Mouse (Mus musculus) cerebellum, adult 2 months (tissue): Measurements from ENCODE around the gene Trit1. TPM values are rescaled to one million over a fixed set of nuclear protein-coding genes. Genes with fewer than 3 reads are reported as not detected.
A peak's percentile ranks its signal among the peaks of the same experiment; 100 is the strongest.

Source experiments
- DNase-seq, 2 experiments: peaks; one replicate each; pipeline ENCODE4 v3.0.0; 2021
- H3K27ac ChIP-seq: fragments of 200-500 bp; 2 replicates; pipeline ENCODE4 v1.5.1; 2012; ENCODE audit warnings: low read length, control low read depth, inconsistent platforms; ENCODE audit not compliant: insufficient read depth
- H3K27me3 ChIP-seq: fragments of 200-500 bp; 2 replicates; pipeline ENCODE4 v1.6.1; 2012; ENCODE audit warnings: inconsistent platforms, mild to moderate bottlenecking, low read length, moderate library complexity; ENCODE audit not compliant: control insufficient read depth, insufficient read depth
- H3K4me1 ChIP-seq: fragments of 200-500 bp; 2 replicates; pipeline ENCODE4 v1.6.1; 2011; ENCODE audit warnings: low read length; ENCODE audit not compliant: control insufficient read depth, insufficient read depth
- H3K4me3 ChIP-seq: fragments of 200-500 bp; replicated peaks from 2 replicates; pipeline ENCODE3; 2011; ENCODE audit warnings: mild to moderate bottlenecking, low read depth, low read length, control low read depth; ENCODE audit not compliant: insufficient read depth
- CTCF ChIP-seq: fragments of 200-500 bp; IDR thresholded peaks from 2 replicates; pipeline ENCODE4 v1.5.1; 2011; ENCODE audit warnings: low read depth, mild to moderate bottlenecking, control low read depth, low read length, moderate library complexity, borderline replicate concordance; ENCODE audit not compliant: insufficient read depth
- POLR2A ChIP-seq: fragments of 200-500 bp; IDR thresholded peaks from 2 replicates; pipeline ENCODE4 v1.6.1; 2011; ENCODE audit warnings: low read length, control low read depth, borderline replicate concordance; ENCODE audit not compliant: insufficient read depth
- WGBS: fragments of 180-500 bp; shearing (Covaris S2); methylation state at CpG from one replicate; pipeline ENCODE4 v1.1.7; 2018; 5-methylcytosine and 5-hydroxymethylcytosine counted together
- polyA plus RNA-seq: library from polyadenylated mRNA; depleted of rRNA; stranded (reverse); fragments of >200 nt; gene quantifications from 2 replicates; pipeline ENCODE4 v1.2.3, GENCODE M21; 2012

Trit1 gene
- polyA plus RNA-seq, 1 experiment: 11.0 TPM

GRCm38 (mm10) chr4:123043858-123044257 is 27.5 kb downstream of the Trit1 start:
- Histone ChIP-seq H3K4me1 (0 out of 2 replicates have a peak, but pooled peaks cover 2% of the 10 kb centered on the region), H3K27ac (no peak overlapping the region), H3K4me3 (no peak overlapping the region), H3K27me3 (no peaks in the 10 kb centered on the region)
- DNase-seq: no peak
- WGBS: 53% methylated on average over 1 of the region's 1 CpGs
- TF ChIP-seq POLR2A (no peak), CTCF (no peak)

- Histone ChIP-seq H3K27me3 (no peaks in the 10 kb centered on the region), H3K4me1 (no peaks in the 10 kb centered on the region), H3K4me3 (no peak overlapping the region), H3K27ac (no peak overlapping the region)
- WGBS: 75% methylated on average over 4 of the region's 4 CpGs
- no peak for DNase-seq
- no peak for TF ChIP-seq CTCF
- no peak for TF ChIP-seq POLR2A
Observed at GRCm38 (mm10) chr4:123044842-123045241, 28.4 kb downstream of the Trit1 start.

- no peaks in the 10 kb centered on the region for H3K27me3 ChIP-seq
- no peak for DNase-seq
- H3K27ac ChIP-seq: no peak overlapping the region
- no peak for TF ChIP-seq CTCF
- WGBS: 62% methylated on average over 3 of the region's 3 CpGs
- no peak overlapping the region for H3K4me3 ChIP-seq
- H3K4me1 ChIP-seq: peaks cover 10% of the 10 kb centered on the region
Observed at GRCm38 (mm10) chr4:123046300-123046699, 29.9 kb downstream of the Trit1 start.

GRCm38 (mm10) chr4:123050681-123051211 is 34.3 kb downstream of the Trit1 start:
- Histone ChIP-seq H3K27ac (no peak overlapping the region), H3K4me1 (peaks cover 21% of the 10 kb centered on the region), H3K4me3 (no peak overlapping the region), H3K27me3 (no peaks in the 10 kb centered on the region)
- no peak for TF ChIP-seq CTCF
- WGBS: 29% methylated on average over 5 of the region's 5 CpGs
- peak; percentile 58 to 63 for DNase-seq

- 8% methylated on average over 11 of the region's 11 CpGs for WGBS
- Histone ChIP-seq H3K4me3 (no peak overlapping the region), H3K27ac (no peak overlapping the region), H3K27me3 (no peaks in the 10 kb centered on the region), H3K4me1 (peaks cover 21% of the 10 kb centered on the region)
- DNase-seq: peak; percentile 82 to 89
- TF ChIP-seq POLR2A (no peak), CTCF (peak; percentile 44; the same call in 1 of the 2 replicates)
Observed at GRCm38 (mm10) chr4:123053179-123053578, 36.8 kb downstream of the Trit1 start.

GRCm38 (mm10) chr4:123054172-123054790 is 37.9 kb downstream of the Trit1 start:
- Histone ChIP-seq H3K27me3 (no peaks in the 10 kb centered on the region), H3K4me3 (no peak overlapping the region), H3K27ac (no peak overlapping the region), H3K4me1 (peaks cover 21% of the 10 kb centered on the region)
- DNase-seq: no peak
- WGBS: 73% methylated on average over 16 of the region's 16 CpGs
- TF ChIP-seq CTCF (no peak), POLR2A (no peak)

- Histone ChIP-seq H3K27ac (no peak overlapping the region), H3K4me3 (no peak overlapping the region), H3K27me3 (no peaks in the 10 kb centered on the region), H3K4me1 (peaks cover 11% of the 10 kb centered on the region; the same call in 1 of the 2 replicates)
- TF ChIP-seq CTCF: no peak
- no peak for TF ChIP-seq POLR2A
- DNase-seq: no peak
- WGBS: 81% methylated on average over 3 of the region's 3 CpGs
Observed at GRCm38 (mm10) chr4:123056560-123057109, 40.2 kb downstream of the Trit1 start.

GRCm38 (mm10) chr4:123057957-123058356 is 41.6 kb downstream of the Trit1 start:
- H3K4me1 ChIP-seq: peaks cover 4% of the 10 kb centered on the region; the same call in 1 of the 2 replicates
- H3K27ac ChIP-seq: no peak overlapping the region
- no peak for DNase-seq
- no peaks in the 10 kb centered on the region for H3K27me3 ChIP-seq
- H3K4me3 ChIP-seq: no peak overlapping the region
- TF ChIP-seq CTCF (no peak), POLR2A (no peak)
- WGBS: 89% methylated on average over 1 of the region's 1 CpGs
